Mouse (Mus musculus) spleen, adult 2 months (tissue): Measurements from ENCODE around the gene Abcc8.

Source experiments
- CTCF ChIP-seq: fragments of 200-500 bp; IDR thresholded peaks from 2 replicates; pipeline ENCODE4 v1.5.1; 2011; ENCODE audit warnings: mild to moderate bottlenecking, inconsistent platforms; ENCODE audit not compliant: insufficient read depth, insufficient read length, insufficient replicate concordance; ENCODE audit errors: extremely low read depth
- POLR2A ChIP-seq: fragments of 200-500 bp; IDR thresholded peaks from 2 replicates; pipeline ENCODE4 v1.6.1; 2011; ENCODE audit warnings: low read depth, low read length, inconsistent platforms

- no peak for TF ChIP-seq CTCF
- no peak for TF ChIP-seq POLR2A
These were observed 21.8 kb upstream of the Abcc8 start for GRCm38 (mm10) chr7:46201649-46202048.
